Mouse (Mus musculus) hematopoietic multipotent progenitor cell, adult 10-12 weeks (in vitro differentiated cells): ENCODE measurements around the gene Siglecg. TPM values are rescaled to one million over a fixed set of nuclear protein-coding genes. Genes with fewer than 3 reads are reported as not detected.

Experiments used
- polyA plus RNA-seq: library from polyadenylated mRNA; stranded (reverse); fragments of >175 nt; gene quantifications from 2 replicates; pipeline ENCODE4 v1.2.3, GENCODE M21; 2012; ENCODE audit warnings: low replicate concordance

The Siglecg gene
- polyA plus RNA-seq = 125 and 150 TPM in 2 replicates

DNA sequence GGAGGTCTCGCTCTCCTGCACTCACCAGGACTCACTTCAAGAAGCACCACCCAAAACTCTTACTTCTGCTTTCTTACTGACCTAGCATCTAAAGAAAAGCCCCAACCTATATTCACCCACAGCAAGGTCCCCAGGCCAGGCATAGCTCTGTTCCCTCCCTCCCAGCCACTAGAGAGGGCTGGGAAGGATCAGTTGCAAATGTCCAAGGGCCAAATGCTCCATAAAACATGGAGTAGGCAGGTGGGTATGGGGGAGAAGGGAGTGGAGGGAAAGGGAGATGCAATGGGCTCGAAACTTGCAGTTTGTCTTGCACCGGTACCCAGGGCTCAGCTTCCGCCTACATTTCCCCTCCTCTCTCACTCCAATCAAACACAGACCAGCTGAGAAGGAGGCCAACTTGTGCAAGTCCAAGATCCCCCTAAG lies at the start of gene Siglecg:
Siglecg (plus strand) TSS at position 74 of the 423 bp plus-strand sequence.

DNA sequence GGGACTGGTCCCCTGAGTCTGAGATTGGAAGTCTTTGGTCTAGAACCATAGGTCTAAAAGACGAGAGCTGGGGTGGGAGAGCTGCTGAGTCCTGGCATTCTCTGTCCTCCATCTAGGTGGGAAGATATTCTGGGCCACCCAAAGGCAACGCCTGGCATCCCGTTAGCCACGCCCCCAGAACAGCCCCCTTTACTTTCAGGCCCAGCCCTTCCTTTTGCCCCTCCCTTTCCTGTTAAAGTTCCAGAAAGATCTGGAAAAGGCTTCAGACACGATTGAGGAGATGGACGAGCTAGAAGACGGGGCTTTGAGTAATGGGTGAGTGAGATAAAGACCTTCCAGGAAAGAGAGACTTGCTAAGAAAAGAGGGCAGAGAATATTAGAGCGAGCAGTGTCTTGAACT lies 19.4 kb downstream of the Siglecg start, which contains the start of gene Lim2:
Lim2 (plus strand) TSS at position 265 of the 400 bp plus-strand sequence.

DNA sequence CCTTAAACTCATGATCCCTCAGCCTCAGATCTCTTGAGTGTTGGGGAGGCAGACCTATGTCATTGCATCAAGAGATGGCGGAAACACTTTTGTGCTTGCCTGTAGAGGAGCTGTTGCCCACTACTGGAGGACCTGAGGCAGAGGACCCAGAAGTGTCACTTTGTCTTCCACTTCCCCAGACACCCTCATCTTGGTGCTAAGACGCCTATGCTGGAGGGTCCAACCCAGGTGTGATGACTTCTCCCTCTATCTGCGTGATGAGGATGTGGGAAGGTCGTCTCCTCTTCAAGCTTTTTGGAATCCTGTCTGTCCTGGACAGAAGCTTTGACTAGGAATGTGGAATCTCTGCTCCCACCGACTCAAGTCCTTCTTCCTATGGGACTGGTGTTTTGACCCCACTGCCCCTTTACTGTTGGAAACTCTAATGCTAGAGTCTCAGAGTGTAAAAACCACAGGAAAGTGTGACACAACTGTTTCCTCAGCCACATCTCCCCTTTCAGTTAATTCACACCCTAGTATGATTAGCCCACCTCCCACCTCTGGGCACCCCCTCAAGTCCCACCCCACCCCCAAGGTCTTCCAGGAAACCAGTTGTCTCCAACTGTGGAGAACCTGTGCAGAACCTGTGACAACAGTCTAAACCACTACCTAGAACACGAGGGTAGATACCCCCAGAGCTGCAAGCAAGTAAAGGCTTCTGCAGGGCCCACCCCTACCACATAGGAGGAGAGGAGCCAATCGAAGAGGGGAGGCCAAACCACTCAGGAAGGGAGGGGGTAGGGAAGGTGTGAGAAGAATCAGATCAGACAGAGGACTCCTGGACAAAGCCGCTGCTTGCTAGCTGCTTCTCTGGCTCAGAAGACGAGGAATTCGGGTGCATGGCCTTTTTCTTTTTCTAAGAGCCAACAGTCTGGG lies 28.6 kb downstream of the Siglecg start, which contains the start of gene Nkg7:
Nkg7 (plus strand) TSS at position 733 of the 915 bp plus-strand sequence.

DNA sequence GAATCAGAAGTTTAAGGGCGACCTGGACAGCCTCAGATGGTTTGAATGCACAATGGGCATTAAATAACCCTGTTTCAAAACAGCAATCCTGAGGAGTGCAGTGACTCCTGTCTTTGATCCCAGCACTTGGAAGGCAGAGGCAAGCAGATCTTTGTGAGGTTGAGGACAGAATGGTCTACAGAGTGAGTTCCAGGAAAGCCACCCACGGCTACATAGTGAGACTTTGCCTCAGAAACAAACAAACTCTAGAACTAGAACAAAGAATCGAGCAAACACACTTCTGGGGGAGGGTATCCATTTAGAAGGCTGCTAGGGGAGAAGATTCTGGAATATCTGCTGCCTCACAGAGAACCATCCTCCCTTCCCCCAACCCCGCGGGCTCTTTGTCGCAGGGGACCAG lies 32.5 kb downstream of the Siglecg start, which contains the start of gene Cldnd2:
Cldnd2 (plus strand) TSS at position 301 of the 400 bp plus-strand sequence.

DNA sequence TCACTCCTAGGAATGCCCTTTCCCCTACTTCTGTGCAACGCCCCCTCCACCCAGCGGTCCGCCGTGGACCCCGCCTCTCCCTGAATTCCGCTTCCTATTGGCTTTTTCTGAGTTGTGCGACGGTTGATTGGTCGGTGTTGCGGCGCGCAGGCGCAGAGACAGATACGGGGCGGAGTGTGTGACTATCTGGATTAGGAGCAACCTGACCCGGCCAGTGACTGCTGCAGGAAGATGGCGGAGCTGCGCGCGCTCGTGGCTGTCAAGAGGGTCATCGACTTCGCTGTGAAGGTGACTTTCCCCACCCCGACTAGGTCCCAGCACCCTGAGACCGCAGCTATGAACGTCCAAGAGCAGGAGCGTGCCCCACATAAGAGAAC lies 35.9 kb downstream of the Siglecg start, which contains the start of the genes Etfb and Gm45233:
Etfb (plus strand) TSS at position 167 of the 377 bp plus-strand sequence.
Gm45233 (plus strand) TSS at position 212 of the 377 bp plus-strand sequence.

DNA sequence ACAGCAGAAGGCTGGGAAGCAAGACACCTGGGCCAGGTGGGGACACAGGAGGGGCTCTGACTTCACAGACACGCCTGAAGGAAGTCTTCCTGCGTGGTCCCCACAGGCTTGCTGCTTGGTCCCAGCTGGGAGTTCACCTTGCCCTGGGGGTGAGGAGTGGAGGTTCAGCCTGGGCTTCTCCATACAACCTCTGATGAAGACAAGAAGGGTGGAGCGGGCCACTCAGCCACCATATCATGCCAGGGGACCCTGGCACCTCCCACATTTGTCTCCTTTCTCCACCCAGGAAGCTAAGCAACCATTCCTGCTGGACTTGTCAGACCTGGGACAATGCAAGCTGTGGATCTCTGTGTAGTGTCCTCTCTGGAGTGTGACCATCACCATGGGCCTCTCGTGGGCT lies 54.8 kb downstream of the Siglecg start, which contains the start of gene Vsig10l:
Vsig10l (plus strand) TSS at position 301 of the 400 bp plus-strand sequence.

Other genes with a start within 250 kb of the Siglecg start
- gene Zfp715, start 94.9 kb upstream of the Siglecg start, polyA plus RNA-seq = 0.98 and 5.1 TPM in 2 replicates
- 1.2 and 1.7 TPM in 2 replicates for gene Siglecf, start 56.9 kb upstream of the Siglecg start, polyA plus RNA-seq
- gene Lim2, start 19.5 kb downstream of the Siglecg start, polyA plus RNA-seq = 0.07 and 0.27 TPM in 2 replicates
- 14.5 and 30.8 TPM in 2 replicates for gene Nkg7, start 28.9 kb downstream of the Siglecg start, polyA plus RNA-seq
- 0.22 and 0.27 TPM in 2 replicates for gene Cldnd2, start 32.6 kb downstream of the Siglecg start, polyA plus RNA-seq
- 49.3 and 54.9 TPM in 2 replicates for gene Etfb, start 35.9 kb downstream of the Siglecg start, polyA plus RNA-seq
- gene Gm45233, start 35.9 kb downstream of the Siglecg start, polyA plus RNA-seq = not detected in 2 replicates
- gene Vsig10l, start 54.9 kb downstream of the Siglecg start, polyA plus RNA-seq = 14.9 and 39.1 TPM in 2 replicates
- 0.04 and 0.28 TPM in 2 replicates for gene Iglon5, start 81.9 kb downstream of the Siglecg start, polyA plus RNA-seq
- 0.07 TPM in 1 of 2 replicates, not detected in the other for gene 4931406B18Rik, start 97.7 kb downstream of the Siglecg start, polyA plus RNA-seq
- gene Cd33, start 136.2 kb downstream of the Siglecg start, polyA plus RNA-seq = 11.3 and 17.5 TPM in 2 replicates
- 1.1 and 1.3 TPM in 2 replicates for gene Zfp658, start 154.1 kb downstream of the Siglecg start, polyA plus RNA-seq
- gene Zfp719, start 171.4 kb downstream of the Siglecg start, polyA plus RNA-seq = 0.33 and 0.56 TPM in 2 replicates
- not detected in 2 replicates for gene Zfp819, start 199.0 kb downstream of the Siglecg start, polyA plus RNA-seq
- gene Ceacam18, start 226.5 kb downstream of the Siglecg start, polyA plus RNA-seq = not detected in 2 replicates